Mouse (Mus musculus): ENCODE measurements around the gene Aadacl4. TPM values are rescaled to one million over a fixed set of nuclear protein-coding genes. Genes with fewer than 3 reads are reported as not detected.
A peak's percentile ranks its signal among the peaks of the same experiment; 100 is the strongest.

Gene Aadacl4
- total RNA-seq (2017): not detected in 2 replicates

DNA sequence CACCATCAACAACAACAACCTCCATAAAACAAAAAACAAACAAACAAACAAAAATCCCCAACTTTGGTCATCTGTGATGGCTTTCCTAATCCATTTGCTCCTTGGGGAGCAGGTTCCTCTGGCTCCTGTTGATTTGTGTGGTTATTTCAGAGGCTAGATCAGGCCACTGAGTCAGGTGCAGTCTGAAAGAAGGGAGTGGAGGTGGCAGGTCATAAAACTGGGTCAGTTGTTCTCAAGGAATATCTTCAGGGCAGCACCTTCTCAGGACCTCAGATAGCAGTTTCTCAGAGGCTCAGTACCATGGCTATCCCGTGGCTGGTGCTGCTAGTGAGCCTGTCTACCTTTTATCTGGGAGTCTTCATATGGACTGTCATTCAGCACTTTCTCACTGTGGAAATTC is at the start of gene Aadacl4:
TSS of gene Aadacl4 (plus strand) at position 301 of the 400 bp plus-strand sequence.
- no peak for ATAC-seq (ENCODE audit: extremely low read depth, insufficient number of reproducible peaks, low FRiP score, poor library complexity, severe bottlenecking)

DNA sequence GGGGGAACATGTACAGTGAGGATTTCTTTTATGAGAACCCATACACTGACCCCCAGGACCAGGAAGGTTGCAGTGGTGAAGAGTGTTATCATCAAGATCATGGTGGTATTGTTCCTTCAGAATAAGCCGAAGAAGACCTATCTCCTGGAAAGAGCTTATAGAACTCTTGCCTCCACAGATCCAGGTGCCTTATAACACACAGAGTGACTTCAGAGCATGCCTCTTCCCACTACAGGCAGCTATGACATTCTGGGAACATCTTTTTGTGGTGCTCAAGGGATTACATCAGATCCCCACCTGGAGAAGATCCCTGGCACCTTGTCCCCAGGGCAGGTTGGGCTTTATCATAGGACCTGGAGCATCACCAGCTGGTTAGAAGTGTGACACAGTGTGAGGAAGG is 48.5 kb upstream of the Aadacl4 start, which contains the start of gene Gm13124:
TSS of gene Gm13124 (minus strand) at position 101 of the 400 bp plus-strand sequence.
- no peak for ATAC-seq (ENCODE audit: extremely low read depth, insufficient number of reproducible peaks, low FRiP score, poor library complexity, severe bottlenecking)

DNA sequence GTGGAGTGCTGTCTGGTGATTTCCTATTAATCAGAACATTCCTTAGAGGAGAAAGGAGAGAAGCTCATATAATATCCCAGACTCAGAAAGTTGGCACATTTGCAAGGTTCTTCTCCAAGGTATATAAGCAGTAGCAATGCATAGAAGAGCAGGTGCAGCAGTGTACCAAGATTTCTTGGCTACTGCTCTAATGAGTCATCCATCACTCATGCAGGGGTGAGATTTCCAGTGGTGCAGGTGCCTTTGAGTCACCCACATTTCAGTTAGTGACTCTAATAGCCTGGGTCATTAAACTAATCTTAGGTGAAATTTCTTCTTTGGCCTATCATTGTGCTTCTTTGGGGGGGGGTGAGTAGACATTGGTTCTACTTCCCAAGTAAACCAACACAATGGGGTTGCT is 45.8 kb upstream of the Aadacl4 start:
- no peak for ATAC-seq (ENCODE audit: extremely low read depth, insufficient number of reproducible peaks, low FRiP score, poor library complexity, severe bottlenecking)

DNA sequence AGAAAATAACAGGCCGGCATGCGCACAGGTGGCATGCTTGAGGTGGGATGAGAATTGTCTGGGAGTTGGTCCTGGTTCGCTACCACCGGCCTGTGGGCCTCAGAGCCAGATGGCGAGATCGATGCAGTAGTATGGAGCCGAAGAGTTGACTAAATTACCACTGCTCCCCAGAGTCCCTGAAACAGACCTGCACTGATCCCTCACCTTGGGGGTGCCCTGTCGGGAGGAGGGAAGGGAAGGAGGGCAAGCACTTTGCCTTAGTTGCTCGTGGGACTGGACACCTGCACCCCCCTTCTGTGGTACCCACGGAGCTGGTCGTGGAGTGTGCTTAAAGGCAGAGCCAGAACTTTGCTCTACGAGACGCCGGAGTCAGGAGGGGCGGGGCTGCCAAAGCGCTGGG is 27.3 kb upstream of the Aadacl4 start:
- ATAC-seq (ENCODE audit: extremely low read depth, insufficient number of reproducible peaks, low FRiP score, poor library complexity, severe bottlenecking): 0 out of 2 replicates have a peak, but pooled peaks have one; percentile 21

DNA sequence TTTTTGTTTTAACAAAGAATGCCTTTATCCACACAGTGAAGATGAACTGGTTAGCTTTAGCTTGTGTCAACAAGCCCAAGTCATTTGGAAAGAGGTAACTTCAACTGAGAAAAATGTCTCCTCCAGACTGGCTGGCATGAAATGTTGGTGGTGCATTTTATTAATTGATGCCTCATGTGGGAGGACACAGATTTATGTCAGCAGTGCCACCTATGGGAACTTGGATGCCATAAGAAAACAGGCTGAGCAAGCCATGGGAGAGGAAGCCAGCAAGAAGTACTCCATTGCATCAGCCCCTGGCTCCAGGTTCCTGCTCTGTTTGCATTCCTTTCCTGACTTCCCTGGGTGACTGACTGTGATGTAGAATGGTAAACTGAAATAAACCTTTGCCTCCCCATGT is 20.7 kb upstream of the Aadacl4 start:
- no peak for ATAC-seq (ENCODE audit: extremely low read depth, insufficient number of reproducible peaks, low FRiP score, poor library complexity, severe bottlenecking)

DNA sequence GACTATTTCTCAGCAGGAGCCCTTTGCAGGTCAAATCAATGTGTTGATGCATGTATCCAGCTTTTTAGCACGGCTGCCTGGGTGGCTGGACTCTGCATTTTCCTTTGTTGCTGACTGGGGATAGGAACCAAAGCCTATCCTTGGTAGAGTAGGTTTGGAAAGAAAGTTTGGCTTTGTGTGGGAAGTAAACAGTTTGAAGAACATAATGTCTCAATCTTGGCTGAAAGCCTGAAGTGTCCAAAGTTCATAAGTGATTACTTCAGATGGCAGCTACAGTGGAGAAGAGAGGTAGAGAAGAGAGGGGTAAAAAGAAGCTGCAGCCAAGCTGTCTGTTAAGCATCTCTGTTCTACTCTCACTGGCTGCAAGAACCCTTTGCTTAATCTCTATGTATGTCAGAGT is 1.1 kb downstream of the Aadacl4 start:
- no peak for ATAC-seq (ENCODE audit: extremely low read depth, insufficient number of reproducible peaks, low FRiP score, poor library complexity, severe bottlenecking)

DNA sequence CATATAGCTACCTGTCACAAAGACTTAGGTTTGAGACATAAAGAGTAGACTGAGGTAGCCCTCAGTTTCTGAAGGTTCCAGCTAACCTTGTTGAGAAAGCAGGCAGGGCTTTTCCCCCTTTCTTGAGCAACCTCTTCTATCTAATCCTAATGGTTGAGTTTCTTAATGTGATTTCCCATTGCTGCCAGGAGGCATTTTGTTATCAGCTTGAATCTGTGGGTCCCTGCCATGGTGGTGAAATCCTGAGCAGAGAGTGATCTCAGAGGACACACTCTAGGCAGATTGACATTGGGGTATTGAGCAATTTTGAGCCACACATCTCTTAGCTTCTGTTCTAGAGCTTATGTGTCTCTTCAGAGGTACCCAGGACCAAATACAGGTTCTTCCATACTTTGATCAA is 24.8 kb downstream of the Aadacl4 start:
- no peak for ATAC-seq (ENCODE audit: extremely low read depth, insufficient number of reproducible peaks, low FRiP score, poor library complexity, severe bottlenecking)

Other genes starting within 250 kb of the Aadacl4 start
- gene Pramef20, start 235.8 kb upstream of the Aadacl4 start, total RNA-seq (2017): not detected in 2 replicates
- not detected in 2 replicates for gene Pramef12, start 205.2 kb upstream of the Aadacl4 start, total RNA-seq (2017)
- gene 1700012P22Rik, start 174.9 kb upstream of the Aadacl4 start, total RNA-seq (2017): not detected in 2 replicates
- not detected in 2 replicates for gene Gm9944, start 160.4 kb upstream of the Aadacl4 start, total RNA-seq (2017)
- not detected in 2 replicates for gene Aadacl3, start 150.0 kb upstream of the Aadacl4 start, total RNA-seq (2017)
- not detected in 2 replicates for gene 9430007A20Rik, start 93.9 kb upstream of the Aadacl4 start, total RNA-seq (2017)
- not detected in 2 replicates for gene Gm13124, start 48.6 kb upstream of the Aadacl4 start, total RNA-seq (2017)
- gene Gm436, start 72.7 kb downstream of the Aadacl4 start, total RNA-seq (2017): not detected in 2 replicates
- gene Gm13178, start 107.7 kb downstream of the Aadacl4 start, total RNA-seq (2017): not detected in 2 replicates
- not detected in 2 replicates for gene Gm438, start 172.9 kb downstream of the Aadacl4 start, total RNA-seq (2017)